Mouse (Mus musculus): ENCODE measurements at regions not wholly inside any gene's neighbourhood (a gene's known extent, or its start where the extent isn't known, plus 50 kb on each side); places are given as distances from the start of the nearest gene placed in this dataset.
"Not testable (repeated sequence)": the region's sequence is repeated elsewhere in the genome, so short reads cannot be mapped to it uniquely, and the experiment has no call there.

- not testable (repeated sequence) for TF ChIP-seq CTCF, EP300 (IDR thresholded peaks at IDR 0.05; ENCODE audit: low read depth)
These were observed 211.4 kb downstream of the Akain1 start for GRCm38 (mm10) chr17:69650496-69650895.
